Mouse (Mus musculus): ENCODE results near the gene Catip. TPM values are rescaled to one million over a fixed set of nuclear protein-coding genes. Genes with fewer than 3 reads are reported as not detected.

Catip gene
- polyA plus RNA-seq, 1 experiment from 2014 or later, result 0.86 TPM

DNA sequence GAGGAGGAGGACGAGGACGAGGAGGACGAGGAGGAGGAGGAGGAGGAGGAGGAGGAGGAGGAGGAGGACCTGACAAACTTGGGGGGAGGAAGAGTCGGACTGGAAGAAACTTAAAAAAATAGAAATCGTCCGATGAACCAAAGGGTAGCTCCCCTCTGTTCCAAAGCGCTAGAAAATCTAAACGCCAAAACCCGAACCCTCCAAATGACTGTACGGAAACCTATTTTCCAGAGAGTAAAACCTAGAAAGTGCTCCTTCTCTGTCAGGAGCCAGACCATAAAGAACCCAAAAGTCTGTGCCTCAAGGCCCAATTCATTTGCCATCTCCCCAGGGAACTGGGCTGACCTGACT is 24.4 kb downstream of the Catip start:
- ATAC-seq (ENCODE audit: low read depth), result no peak
- Histone ChIP-seq H3K27me3 (ENCODE audit: control insufficient read depth, insufficient read depth, low read length) (no peaks in the 10 kb centered on the region), H3K9ac (replicated peaks; ENCODE audit: low read depth, low read length) (peak overlapping the region; percentile 50), H3K4me2 (ENCODE audit: low read depth, low read length) (peak overlapping the region; percentile 59), H3K4me1 (ENCODE audit: control insufficient read depth, insufficient read depth, low read length) (0 out of 2 replicates have a peak, but pooled peaks cover 3% of the 10 kb centered on the region), H3K4me3 (ENCODE audit: low read depth, low read length) (peak overlapping the region; percentile 56), H3K9me3 (ENCODE audit: control insufficient read depth, low read length) (no peaks in the 10 kb centered on the region), H3K36me3 (ENCODE audit: control insufficient read depth, insufficient read depth, low read length) (no peaks in the 10 kb centered on the region), H3K27ac (ENCODE audit: low read depth, low read length) (peak overlapping the region; percentile 86)
- 59% methylated on average over 7 of the region's 10 CpGs for WGBS

- peak overlapping the region; percentile 86 for H3K27ac ChIP-seq (ENCODE audit: low read depth, low read length)
- 0% methylated on average over 26 of the region's 26 CpGs for WGBS
- H3K36me3 ChIP-seq (ENCODE audit: control insufficient read depth, insufficient read depth, low read length), result no peaks in the 10 kb centered on the region
- peak overlapping the region; percentile 50 for H3K9ac ChIP-seq (replicated peaks; ENCODE audit: low read depth, low read length)
- H3K4me1 ChIP-seq (ENCODE audit: control insufficient read depth, insufficient read depth, low read length), result 0 out of 2 replicates have a peak, but pooled peaks cover 3% of the 10 kb centered on the region
- H3K9me3 ChIP-seq (ENCODE audit: control insufficient read depth, low read length), result no peaks in the 10 kb centered on the region
- peak overlapping the region; percentile 56 for H3K4me3 ChIP-seq (ENCODE audit: low read depth, low read length)
- peak; percentile 93 for ATAC-seq (ENCODE audit: low read depth)
- peak overlapping the region; percentile 59 for H3K4me2 ChIP-seq (ENCODE audit: low read depth, low read length)
- no peaks in the 10 kb centered on the region for H3K27me3 ChIP-seq (ENCODE audit: control insufficient read depth, insufficient read depth, low read length)
Observed at GRCm38 (mm10) chr1:74386714-74387385, 24.9 kb downstream of the Catip start.

- H3K4me1 ChIP-seq (ENCODE audit: control insufficient read depth, insufficient read depth, low read length), result 0 out of 2 replicates have a peak, but pooled peaks cover 6% of the 10 kb centered on the region
- WGBS, result 50% methylated on average over 15 of the region's 15 CpGs
- no peaks in the 10 kb centered on the region for H3K27me3 ChIP-seq (ENCODE audit: control insufficient read depth, insufficient read depth, low read length)
- peak overlapping the region; percentile 56 for H3K4me3 ChIP-seq (ENCODE audit: low read depth, low read length)
- H3K4me2 ChIP-seq (ENCODE audit: low read depth, low read length), result peak overlapping the region; percentile 59; the same call in 1 of the 2 replicates
- H3K9me3 ChIP-seq (ENCODE audit: control insufficient read depth, low read length), result no peaks in the 10 kb centered on the region
- peak overlapping the region; percentile 28; the same call in 1 of the 2 replicates for H3K27ac ChIP-seq (ENCODE audit: low read depth, low read length)
- no peaks in the 10 kb centered on the region for H3K36me3 ChIP-seq (ENCODE audit: control insufficient read depth, insufficient read depth, low read length)
- no peak for ATAC-seq (ENCODE audit: low read depth)
- H3K9ac ChIP-seq (replicated peaks; ENCODE audit: low read depth, low read length), result no peak overlapping the region
Observed at GRCm38 (mm10) chr1:74387386-74387988, 25.6 kb downstream of the Catip start.

DNA sequence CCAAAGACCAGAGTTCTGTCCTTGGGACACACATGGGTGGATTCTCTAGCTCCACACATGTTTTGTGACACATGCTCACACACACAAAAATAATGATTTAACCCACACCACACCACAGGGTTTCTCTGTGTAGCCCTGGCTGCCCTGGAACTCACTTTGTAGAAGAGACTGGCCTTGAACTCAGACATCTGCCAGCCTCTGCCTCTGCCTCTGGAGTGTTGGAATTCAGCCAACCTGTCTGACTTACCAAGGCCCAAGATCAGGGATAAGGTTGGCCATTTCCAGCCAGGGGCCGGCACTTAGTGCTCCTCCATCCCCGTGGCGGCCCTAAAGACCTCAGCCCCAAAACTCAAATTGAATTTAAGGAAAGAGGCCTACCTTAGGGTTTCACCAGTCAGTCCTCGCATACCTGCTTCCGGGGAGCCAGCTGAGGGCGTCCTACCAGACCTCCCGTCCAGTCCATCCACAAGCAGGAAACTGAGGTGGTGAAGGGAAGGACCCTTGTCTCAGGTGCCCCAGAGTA is 26.6 kb downstream of the Catip start:
- H3K4me3 ChIP-seq (ENCODE audit: low read depth, low read length), result no peak overlapping the region
- H3K36me3 ChIP-seq (ENCODE audit: control insufficient read depth, insufficient read depth, low read length), result no peaks in the 10 kb centered on the region
- 82% methylated on average over 7 of the region's 7 CpGs for WGBS
- no peaks in the 10 kb centered on the region for H3K27me3 ChIP-seq (ENCODE audit: control insufficient read depth, insufficient read depth, low read length)
- no peaks in the 10 kb centered on the region for H3K9me3 ChIP-seq (ENCODE audit: control insufficient read depth, low read length)
- no peak overlapping the region for H3K27ac ChIP-seq (ENCODE audit: low read depth, low read length)
- no peak overlapping the region for H3K4me2 ChIP-seq (ENCODE audit: low read depth, low read length)
- no peak for ATAC-seq (ENCODE audit: low read depth)
- H3K9ac ChIP-seq (replicated peaks; ENCODE audit: low read depth, low read length), result no peak overlapping the region
- H3K4me1 ChIP-seq (ENCODE audit: control insufficient read depth, insufficient read depth, low read length), result 0 out of 2 replicates have a peak, but pooled peaks cover 13% of the 10 kb centered on the region

DNA sequence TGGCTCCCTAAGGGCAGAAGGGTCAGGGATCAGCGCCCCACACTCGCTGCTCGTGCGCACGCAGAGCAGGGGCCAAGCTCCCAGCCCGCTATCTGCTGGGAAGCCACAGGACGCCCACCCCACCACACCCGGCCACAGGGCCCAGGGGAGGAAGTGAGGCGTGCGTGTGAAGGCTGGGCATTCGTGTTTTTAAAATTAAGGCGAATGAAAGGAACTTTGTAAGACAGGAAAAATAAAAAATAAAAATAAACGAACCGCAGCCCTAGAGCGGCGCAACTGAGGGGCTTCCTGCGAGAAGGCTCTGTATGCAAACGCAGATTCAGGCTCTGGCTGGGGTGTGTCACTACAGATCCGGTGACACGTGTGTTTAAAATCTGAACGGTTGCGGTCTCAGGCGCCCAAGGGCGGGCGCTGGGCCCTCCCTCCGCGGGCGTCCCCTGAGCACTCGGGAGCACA is 28.0 kb downstream of the Catip start:
- H3K4me3 ChIP-seq (ENCODE audit: low read depth, low read length), result no peak overlapping the region
- no peak for ATAC-seq (ENCODE audit: low read depth)
- no peak overlapping the region for H3K27ac ChIP-seq (ENCODE audit: low read depth, low read length)
- H3K36me3 ChIP-seq (ENCODE audit: control insufficient read depth, insufficient read depth, low read length), result peaks cover 5% of the 10 kb centered on the region
- H3K4me1 ChIP-seq (ENCODE audit: control insufficient read depth, insufficient read depth, low read length), result 0 out of 2 replicates have a peak, but pooled peaks cover 13% of the 10 kb centered on the region
- H3K9ac ChIP-seq (replicated peaks; ENCODE audit: low read depth, low read length), result 0 out of 2 replicates have a peak overlapping the region, but pooled peaks have one; percentile 7
- no peaks in the 10 kb centered on the region for H3K9me3 ChIP-seq (ENCODE audit: control insufficient read depth, low read length)
- H3K4me2 ChIP-seq (ENCODE audit: low read depth, low read length), result peak overlapping the region; percentile 89; the same call in 1 of the 2 replicates
- 3% methylated on average over 29 of the region's 29 CpGs for WGBS
- no peaks in the 10 kb centered on the region for H3K27me3 ChIP-seq (ENCODE audit: control insufficient read depth, insufficient read depth, low read length)

GRCm38 (mm10) chr1:74390287-74390906 is 28.5 kb downstream of the Catip start:
- H3K27ac ChIP-seq (ENCODE audit: low read depth, low read length), result no peak overlapping the region
- peak overlapping the region; percentile 89; the same call in 1 of the 2 replicates for H3K4me2 ChIP-seq (ENCODE audit: low read depth, low read length)
- peaks cover 9% of the 10 kb centered on the region for H3K36me3 ChIP-seq (ENCODE audit: control insufficient read depth, insufficient read depth, low read length)
- no peak overlapping the region for H3K9ac ChIP-seq (replicated peaks; ENCODE audit: low read depth, low read length)
- ATAC-seq (ENCODE audit: low read depth), result no peak
- H3K9me3 ChIP-seq (ENCODE audit: control insufficient read depth, low read length), result no peaks in the 10 kb centered on the region
- 0 out of 2 replicates have a peak, but pooled peaks cover 13% of the 10 kb centered on the region for H3K4me1 ChIP-seq (ENCODE audit: control insufficient read depth, insufficient read depth, low read length)
- H3K4me3 ChIP-seq (ENCODE audit: low read depth, low read length), result peak overlapping the region; percentile 97; the same call in 1 of the 2 replicates
- no peaks in the 10 kb centered on the region for H3K27me3 ChIP-seq (ENCODE audit: control insufficient read depth, insufficient read depth, low read length)
- 7% methylated on average over 21 of the region's 21 CpGs for WGBS

- Histone ChIP-seq H3K4me3 (ENCODE audit: low read depth, low read length) (peak within 1 kb of the TSS; percentile 97), H3K4me1 (ENCODE audit: control insufficient read depth, insufficient read depth, low read length) (0 out of 2 replicates have a peak, but pooled peaks cover 13% of the 10 kb centered on the region), H3K36me3 (ENCODE audit: control insufficient read depth, insufficient read depth, low read length) (peaks cover 9% of the 10 kb centered on the region), H3K27me3 (ENCODE audit: control insufficient read depth, insufficient read depth, low read length) (no peaks in the 10 kb centered on the region), H3K9ac (replicated peaks; ENCODE audit: low read depth, low read length) (peak within 1 kb of the TSS; percentile 74), H3K4me2 (ENCODE audit: low read depth, low read length) (peak within 1 kb of the TSS; percentile 89), H3K9me3 (ENCODE audit: control insufficient read depth, low read length) (no peaks in the 10 kb centered on the region), H3K27ac (ENCODE audit: low read depth, low read length) (peak within 1 kb of the TSS; percentile 80)
- WGBS, result 4% methylated on average over 48 of the region's 51 CpGs
- ATAC-seq (ENCODE audit: low read depth), result peak; percentile 76
Observed at GRCm38 (mm10) chr1:74390924-74391748, 29.2 kb downstream of the Catip start, which contains the start of gene Ctdsp1. TSS of gene Ctdsp1 (plus strand) at chr1:74391509.

DNA sequence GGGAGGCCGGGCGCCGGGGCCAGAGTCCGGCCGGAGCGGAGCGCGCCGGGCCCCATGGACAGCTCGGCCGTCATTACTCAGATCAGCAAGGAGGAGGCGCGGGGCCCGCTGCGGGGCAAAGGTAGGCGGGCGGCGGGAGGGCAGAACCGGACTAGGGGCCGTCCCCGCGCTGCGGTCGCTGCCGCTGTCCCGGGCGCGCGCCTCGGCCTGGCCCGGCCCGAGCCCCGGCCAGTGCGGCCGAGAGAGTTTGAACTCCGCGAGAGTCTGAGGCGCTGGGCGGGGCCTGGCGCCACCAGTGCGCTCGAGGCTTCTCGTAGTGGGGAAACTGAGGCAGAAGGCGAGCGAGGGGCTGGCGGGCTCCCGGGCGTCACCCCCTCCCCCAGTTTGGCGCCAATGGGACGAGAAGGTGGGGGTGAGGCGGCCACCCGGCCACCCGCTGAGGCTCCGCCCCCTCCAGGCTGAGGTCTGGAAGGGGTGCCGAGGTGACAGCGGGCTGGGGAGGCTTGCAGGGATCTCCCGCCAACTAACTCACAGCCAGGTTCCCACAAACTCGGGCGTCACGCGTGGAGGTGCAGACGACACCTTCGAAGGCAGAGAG is 30.0 kb downstream of the Catip start:
- Histone ChIP-seq H3K4me1 (ENCODE audit: control insufficient read depth, insufficient read depth, low read length) (0 out of 2 replicates have a peak, but pooled peaks cover 13% of the 10 kb centered on the region), H3K4me2 (ENCODE audit: low read depth, low read length) (peak overlapping the region; percentile 89), H3K36me3 (ENCODE audit: control insufficient read depth, insufficient read depth, low read length) (peaks cover 9% of the 10 kb centered on the region), H3K9ac (replicated peaks; ENCODE audit: low read depth, low read length) (peak overlapping the region; percentile 74), H3K4me3 (ENCODE audit: low read depth, low read length) (peak overlapping the region; percentile 97), H3K27me3 (ENCODE audit: control insufficient read depth, insufficient read depth, low read length) (no peaks in the 10 kb centered on the region), H3K27ac (ENCODE audit: low read depth, low read length) (peak overlapping the region; percentile 80), H3K9me3 (ENCODE audit: control insufficient read depth, low read length) (no peaks in the 10 kb centered on the region)
- WGBS, result under 1% methylated on average over 51 of the region's 63 CpGs
- peak; percentile 35 for ATAC-seq (ENCODE audit: low read depth)
